Mouse (Mus musculus): ENCODE measurements at regions not wholly inside any gene's neighbourhood (a gene's known extent, or its start where the extent isn't known, plus 50 kb on each side); places are given as distances from the start of the nearest gene placed in this dataset.

- Histone ChIP-seq H3K27me3 (replicated peaks; ENCODE audit: control insufficient read depth, insufficient read depth, low read length) (no peaks in the 10 kb centered on the region), H3K9ac (replicated peaks; ENCODE audit: low read depth, low read length) (no peak overlapping the region), H3K4me3 (replicated peaks; ENCODE audit: low read length) (no peak overlapping the region), H3K27ac (ENCODE audit: low read length) (no peak overlapping the region), H3K9me3 (ENCODE audit: control insufficient read depth, low read length) (no peaks in the 10 kb centered on the region), H3K4me1 (replicated peaks; ENCODE audit: control insufficient read depth, insufficient read depth, low read length) (peaks cover 18% of the 10 kb centered on the region), H3K36me3 (ENCODE audit: control insufficient read depth, insufficient read depth) (no peaks in the 10 kb centered on the region), H3K4me2 (ENCODE audit: low read length) (no peak overlapping the region)
- ATAC-seq: no peak
- 96% methylated on average over 3 of the region's 3 CpGs for WGBS
Measured at GRCm38 (mm10) chr16:44674198-44674597, 49.9 kb upstream of the Nepro start.

- Histone ChIP-seq H3K27me3 (replicated peaks; ENCODE audit: control insufficient read depth, insufficient read depth, low read length) (no peaks in the 10 kb centered on the region), H3K27ac (ENCODE audit: low read length) (no peak overlapping the region), H3K9me3 (ENCODE audit: control insufficient read depth, low read length) (no peaks in the 10 kb centered on the region), H3K4me2 (ENCODE audit: low read length) (peak overlapping the region; percentile 35), H3K4me1 (replicated peaks; ENCODE audit: control insufficient read depth, insufficient read depth, low read length) (peaks cover 12% of the 10 kb centered on the region), H3K36me3 (ENCODE audit: control insufficient read depth, insufficient read depth) (no peaks in the 10 kb centered on the region), H3K4me3 (replicated peaks; ENCODE audit: low read length) (0 out of 2 replicates have a peak overlapping the region, but pooled peaks have one; percentile 15), H3K9ac (replicated peaks; ENCODE audit: low read depth, low read length) (peak overlapping the region; percentile 39)
- 3% methylated on average over 14 of the region's 14 CpGs for WGBS
- ATAC-seq: peak; percentile 40; the same call in 1 of the 2 replicates
Measured at GRCm38 (mm10) chr16:44672422-44672819, 51.7 kb upstream of the Nepro start.

GRCm38 (mm10) chr16:44671551-44672421, 52.3 kb upstream of the Nepro start:
- Histone ChIP-seq H3K4me2 (ENCODE audit: low read length) (peak overlapping the region; percentile 35; the same call in 1 of the 2 replicates), H3K27me3 (replicated peaks; ENCODE audit: control insufficient read depth, insufficient read depth, low read length) (no peaks in the 10 kb centered on the region), H3K9ac (replicated peaks; ENCODE audit: low read depth, low read length) (0 out of 2 replicates have a peak overlapping the region, but pooled peaks have one; percentile 15), H3K4me1 (replicated peaks; ENCODE audit: control insufficient read depth, insufficient read depth, low read length) (peaks cover 15% of the 10 kb centered on the region), H3K27ac (ENCODE audit: low read length) (peak overlapping the region; percentile 1; the same call in 1 of the 2 replicates), H3K36me3 (ENCODE audit: control insufficient read depth, insufficient read depth) (no peaks in the 10 kb centered on the region), H3K9me3 (ENCODE audit: control insufficient read depth, low read length) (no peaks in the 10 kb centered on the region), H3K4me3 (replicated peaks; ENCODE audit: low read length) (no peak overlapping the region)
- 5% methylated on average over 22 of the region's 22 CpGs for WGBS
- peak; percentile 62 for ATAC-seq

GRCm38 (mm10) chr16:44668061-44668460, 56.0 kb upstream of the Nepro start:
- H3K4me1 ChIP-seq (replicated peaks; ENCODE audit: control insufficient read depth, insufficient read depth, low read length): peaks cover 25% of the 10 kb centered on the region
- no peak overlapping the region for H3K9ac ChIP-seq (replicated peaks; ENCODE audit: low read depth, low read length)
- H3K27ac ChIP-seq (ENCODE audit: low read length): no peak overlapping the region
- no peak for ATAC-seq
- H3K36me3 ChIP-seq (ENCODE audit: control insufficient read depth, insufficient read depth): no peaks in the 10 kb centered on the region
- no peaks in the 10 kb centered on the region for H3K27me3 ChIP-seq (replicated peaks; ENCODE audit: control insufficient read depth, insufficient read depth, low read length)
- H3K4me3 ChIP-seq (replicated peaks; ENCODE audit: low read length): no peak overlapping the region
- no peaks in the 10 kb centered on the region for H3K9me3 ChIP-seq (ENCODE audit: control insufficient read depth, low read length)
- no peak overlapping the region for H3K4me2 ChIP-seq (ENCODE audit: low read length)
- WGBS: 81% methylated on average over 6 of the region's 6 CpGs

- no peaks in the 10 kb centered on the region for H3K9me3 ChIP-seq (ENCODE audit: control insufficient read depth, low read length)
- peaks cover 20% of the 10 kb centered on the region for H3K4me1 ChIP-seq (replicated peaks; ENCODE audit: control insufficient read depth, insufficient read depth, low read length)
- WGBS: 61% methylated on average over 6 of the region's 6 CpGs
Measured at GRCm38 (mm10) chr16:44667118-44667517, 57.0 kb upstream of the Nepro start.

GRCm38 (mm10) chr16:44666431-44666997, 57.6 kb upstream of the Nepro start:
- peaks cover 16% of the 10 kb centered on the region for H3K4me1 ChIP-seq (replicated peaks; ENCODE audit: control insufficient read depth, insufficient read depth, low read length)
- H3K4me3 ChIP-seq (replicated peaks; ENCODE audit: low read length): no peak overlapping the region
- H3K4me2 ChIP-seq (ENCODE audit: low read length): no peak overlapping the region
- H3K9me3 ChIP-seq (ENCODE audit: control insufficient read depth, low read length): no peaks in the 10 kb centered on the region
- H3K27me3 ChIP-seq (replicated peaks; ENCODE audit: control insufficient read depth, insufficient read depth, low read length): no peaks in the 10 kb centered on the region
- H3K9ac ChIP-seq (replicated peaks; ENCODE audit: low read depth, low read length): no peak overlapping the region
- no peak overlapping the region for H3K27ac ChIP-seq (ENCODE audit: low read length)
- no peaks in the 10 kb centered on the region for H3K36me3 ChIP-seq (ENCODE audit: control insufficient read depth, insufficient read depth)
- peak; percentile 73 for ATAC-seq
- 25% methylated on average over 7 of the region's 7 CpGs for WGBS

More at GRCm38 (mm10) chr16:44667118-44667517, 57.0 kb upstream of the Nepro start:
- Histone ChIP-seq H3K4me2 (ENCODE audit: low read length) (no peak overlapping the region), H3K36me3 (ENCODE audit: control insufficient read depth, insufficient read depth) (no peaks in the 10 kb centered on the region), H3K27ac (ENCODE audit: low read length) (peak overlapping the region; percentile 29; the same call in 1 of the 2 replicates), H3K27me3 (replicated peaks; ENCODE audit: control insufficient read depth, insufficient read depth, low read length) (no peaks in the 10 kb centered on the region), H3K9ac (replicated peaks; ENCODE audit: low read depth, low read length) (no peak overlapping the region), H3K4me3 (replicated peaks; ENCODE audit: low read length) (no peak overlapping the region)
- no peak for ATAC-seq

- no peaks in the 10 kb centered on the region for H3K36me3 ChIP-seq (ENCODE audit: control insufficient read depth, insufficient read depth)
- H3K27ac ChIP-seq (ENCODE audit: low read length): peak overlapping the region; percentile 64
- no peak overlapping the region for H3K9ac ChIP-seq (replicated peaks; ENCODE audit: low read depth, low read length)
- peak overlapping the region; percentile 1; the same call in 1 of the 2 replicates for H3K4me2 ChIP-seq (ENCODE audit: low read length)
- no peak overlapping the region for H3K4me3 ChIP-seq (replicated peaks; ENCODE audit: low read length)
- 13% methylated on average over 9 of the region's 9 CpGs for WGBS
- H3K4me1 ChIP-seq (replicated peaks; ENCODE audit: control insufficient read depth, insufficient read depth, low read length): peaks cover 22% of the 10 kb centered on the region
- H3K27me3 ChIP-seq (replicated peaks; ENCODE audit: control insufficient read depth, insufficient read depth, low read length): no peaks in the 10 kb centered on the region
- peak; percentile 49 for ATAC-seq
- no peaks in the 10 kb centered on the region for H3K9me3 ChIP-seq (ENCODE audit: control insufficient read depth, low read length)
Measured at GRCm38 (mm10) chr16:44665491-44665931, 58.6 kb upstream of the Nepro start.

- H3K9me3 ChIP-seq (ENCODE audit: control insufficient read depth, low read length): no peaks in the 10 kb centered on the region
- H3K4me1 ChIP-seq (replicated peaks; ENCODE audit: control insufficient read depth, insufficient read depth, low read length): peaks cover 26% of the 10 kb centered on the region
- no peak overlapping the region for H3K4me2 ChIP-seq (ENCODE audit: low read length)
- no peak overlapping the region for H3K27ac ChIP-seq (ENCODE audit: low read length)
- no peaks in the 10 kb centered on the region for H3K36me3 ChIP-seq (ENCODE audit: control insufficient read depth, insufficient read depth)
- no peak overlapping the region for H3K9ac ChIP-seq (replicated peaks; ENCODE audit: low read depth, low read length)
- H3K4me3 ChIP-seq (replicated peaks; ENCODE audit: low read length): no peak overlapping the region
- ATAC-seq: no peak
- 20% methylated on average over 6 of the region's 6 CpGs for WGBS
- H3K27me3 ChIP-seq (replicated peaks; ENCODE audit: control insufficient read depth, insufficient read depth, low read length): no peaks in the 10 kb centered on the region
Measured at GRCm38 (mm10) chr16:44662966-44663600, 61.0 kb upstream of the Nepro start.
